Mouse (Mus musculus) lung, postnatal 0 days (tissue): ENCODE results near the gene Mmd.

Source experiments
- CTCF ChIP-seq: IDR thresholded peaks from 2 replicates; pipeline ENCODE4 v1.5.1; 2016; ENCODE audit warnings: antibody characterized with exemption, mild to moderate bottlenecking
- EP300 ChIP-seq: IDR thresholded peaks from 2 replicates; pipeline ENCODE4 v1.6.1; 2016; ENCODE audit warnings: antibody characterized with exemption, mild to moderate bottlenecking, control low read depth

DNA sequence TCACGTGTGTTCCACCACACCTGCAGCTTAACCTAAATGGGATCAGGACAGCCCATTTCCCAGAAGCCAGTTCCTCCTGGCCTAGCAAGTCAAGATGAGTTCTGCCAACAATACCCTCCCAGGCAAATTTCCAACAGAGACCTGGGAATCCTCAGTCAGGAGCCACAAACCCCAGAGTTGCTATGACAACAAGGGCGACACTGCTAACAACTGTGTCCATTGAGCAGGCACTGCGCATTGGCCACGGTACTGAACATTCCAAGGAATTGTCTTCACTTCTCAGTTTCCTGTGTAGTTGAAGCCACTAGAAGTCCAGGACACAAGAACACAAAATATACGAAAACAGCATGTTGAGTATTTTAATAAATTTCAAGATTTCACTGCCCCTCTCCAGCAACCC lies 11.6 kb upstream of the Mmd start:
- TF ChIP-seq CTCF (no peak), EP300 (no peak)
